Mouse (Mus musculus): Measurements from ENCODE around the gene Oscar. TPM values are rescaled to one million over a fixed set of nuclear protein-coding genes. Genes with fewer than 3 reads are reported as not detected.
"Not testable (repeated sequence)": the region's sequence is repeated elsewhere in the genome, so short reads cannot be mapped to it uniquely, and the experiment has no call there.

Gene Oscar
- polyA plus RNA-seq, 1 experiment from 2014 or later, result not detected

DNA sequence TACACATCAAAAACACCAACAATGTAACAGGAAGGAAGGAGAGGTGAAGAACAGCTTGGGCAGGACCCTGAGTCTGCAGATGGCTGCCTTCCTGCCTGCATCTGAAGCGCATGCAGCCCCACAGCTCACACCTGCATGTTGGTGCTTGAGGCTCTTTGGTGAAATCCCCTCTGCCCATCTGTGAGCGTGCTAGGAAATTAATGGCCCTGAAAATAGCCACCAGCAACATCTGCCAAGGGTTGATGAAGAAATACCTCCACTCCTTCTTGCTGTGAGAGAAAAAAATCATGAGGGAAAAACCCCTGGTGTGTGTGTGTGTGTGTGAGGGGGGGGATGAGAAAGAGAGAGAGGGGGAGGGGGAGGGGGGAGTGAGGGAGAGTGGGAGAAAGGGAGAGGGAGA is 35.9 kb downstream of the Oscar start:
- Histone ChIP-seq H3K9ac (ENCODE audit: low read depth, low read length) (no peak overlapping the region), H3K4me3 (ENCODE audit: low read depth, low read length) (no peak overlapping the region), H3K4me1 (replicated peaks; ENCODE audit: control insufficient read depth, insufficient read depth, low read length) (no peaks in the 10 kb centered on the region), H3K27ac (ENCODE audit: low read depth, low read length) (no peak overlapping the region), H3K4me2 (no peak overlapping the region), H3K27me3 (replicated peaks; ENCODE audit: control insufficient read depth, insufficient read depth, low read length) (no peaks in the 10 kb centered on the region), H3K9me3 (ENCODE audit: control insufficient read depth, low read length) (no peaks in the 10 kb centered on the region), H3K36me3 (ENCODE audit: control insufficient read depth, insufficient read depth, low read length) (no peaks in the 10 kb centered on the region)
- ATAC-seq (replicated peaks; ENCODE audit: low FRiP score) (no peak), DNase-seq (ENCODE audit: low spot score) (no peak)
- WGBS, result 58% methylated on average over 2 of the region's 2 CpGs

DNA sequence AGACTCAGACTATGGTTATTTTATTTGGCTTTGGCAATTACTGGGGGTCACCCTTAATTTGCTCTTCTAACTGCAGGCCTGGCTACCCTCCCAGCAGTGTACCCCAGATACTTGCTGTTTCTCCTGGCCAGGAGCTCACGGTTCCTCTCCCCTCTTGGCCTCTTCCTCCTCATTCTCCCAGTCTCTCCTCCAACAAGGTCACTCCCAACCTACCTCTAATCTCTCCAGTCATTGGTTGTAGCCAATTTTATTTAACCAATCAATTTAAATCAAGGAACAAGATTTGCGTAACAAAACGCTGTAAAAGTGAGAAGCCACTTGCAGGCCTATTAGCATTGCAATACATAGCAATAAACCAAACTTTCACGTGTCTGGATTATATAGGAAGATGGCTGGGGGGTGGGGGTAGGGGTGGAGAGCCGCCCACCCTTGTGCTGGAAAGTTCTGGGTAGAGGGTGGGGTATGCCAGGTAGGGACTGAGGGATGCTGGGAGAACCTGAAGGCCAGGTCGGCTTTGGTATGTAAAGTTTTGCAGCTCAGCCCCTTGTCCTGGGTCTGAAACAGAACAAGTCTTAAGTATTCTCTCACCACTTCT is 36.9 kb downstream of the Oscar start:
- no peaks in the 10 kb centered on the region for H3K27me3 ChIP-seq (replicated peaks; ENCODE audit: control insufficient read depth, insufficient read depth, low read length)
- H3K4me1 ChIP-seq (replicated peaks; ENCODE audit: control insufficient read depth, insufficient read depth, low read length), result no peaks in the 10 kb centered on the region
- H3K27ac ChIP-seq (ENCODE audit: low read depth, low read length), result no peak overlapping the region
- DNase-seq (ENCODE audit: low spot score) (no peak), ATAC-seq (replicated peaks; ENCODE audit: low FRiP score) (no peak)
- H3K9me3 ChIP-seq (ENCODE audit: control insufficient read depth, low read length), result no peaks in the 10 kb centered on the region
- 62% methylated on average over 6 of the region's 6 CpGs for WGBS
- no peak overlapping the region for H3K4me3 ChIP-seq (ENCODE audit: low read depth, low read length)
- no peak overlapping the region for H3K4me2 ChIP-seq
- no peaks in the 10 kb centered on the region for H3K36me3 ChIP-seq (ENCODE audit: control insufficient read depth, insufficient read depth, low read length)
- H3K9ac ChIP-seq (ENCODE audit: low read depth, low read length), result no peak overlapping the region

DNA sequence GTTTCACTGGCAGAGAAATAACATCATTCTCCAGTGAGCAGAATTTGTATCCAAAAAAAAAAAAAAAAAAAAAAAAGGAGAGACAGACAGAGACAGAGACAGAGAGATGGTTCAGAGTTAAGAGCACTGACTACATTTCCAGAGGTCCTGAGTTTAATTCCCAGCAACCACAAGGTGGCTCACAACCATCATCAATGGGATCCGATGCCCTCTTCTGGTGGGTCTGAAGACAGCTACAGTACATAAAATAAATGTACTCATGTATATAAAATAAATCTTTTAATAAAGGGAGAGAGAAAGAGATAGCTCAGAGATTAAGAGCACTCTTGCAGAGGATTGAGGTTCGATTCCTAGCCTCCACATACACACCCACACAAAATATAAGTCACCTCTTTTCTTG is 37.8 kb downstream of the Oscar start:
- Histone ChIP-seq H3K27me3 (replicated peaks; ENCODE audit: control insufficient read depth, insufficient read depth, low read length) (no peaks in the 10 kb centered on the region), H3K9ac (ENCODE audit: low read depth, low read length) (no peak overlapping the region), H3K4me3 (ENCODE audit: low read depth, low read length) (no peak overlapping the region), H3K9me3 (ENCODE audit: control insufficient read depth, low read length) (no peaks in the 10 kb centered on the region), H3K27ac (ENCODE audit: low read depth, low read length) (no peak overlapping the region), H3K4me2 (no peak overlapping the region), H3K36me3 (ENCODE audit: control insufficient read depth, insufficient read depth, low read length) (no peaks in the 10 kb centered on the region), H3K4me1 (replicated peaks; ENCODE audit: control insufficient read depth, insufficient read depth, low read length) (no peaks in the 10 kb centered on the region)
- 63% methylated on average over 2 of the region's 2 CpGs for WGBS
- ATAC-seq (replicated peaks; ENCODE audit: low FRiP score), result no peak
- no peak for DNase-seq (ENCODE audit: low spot score)

DNA sequence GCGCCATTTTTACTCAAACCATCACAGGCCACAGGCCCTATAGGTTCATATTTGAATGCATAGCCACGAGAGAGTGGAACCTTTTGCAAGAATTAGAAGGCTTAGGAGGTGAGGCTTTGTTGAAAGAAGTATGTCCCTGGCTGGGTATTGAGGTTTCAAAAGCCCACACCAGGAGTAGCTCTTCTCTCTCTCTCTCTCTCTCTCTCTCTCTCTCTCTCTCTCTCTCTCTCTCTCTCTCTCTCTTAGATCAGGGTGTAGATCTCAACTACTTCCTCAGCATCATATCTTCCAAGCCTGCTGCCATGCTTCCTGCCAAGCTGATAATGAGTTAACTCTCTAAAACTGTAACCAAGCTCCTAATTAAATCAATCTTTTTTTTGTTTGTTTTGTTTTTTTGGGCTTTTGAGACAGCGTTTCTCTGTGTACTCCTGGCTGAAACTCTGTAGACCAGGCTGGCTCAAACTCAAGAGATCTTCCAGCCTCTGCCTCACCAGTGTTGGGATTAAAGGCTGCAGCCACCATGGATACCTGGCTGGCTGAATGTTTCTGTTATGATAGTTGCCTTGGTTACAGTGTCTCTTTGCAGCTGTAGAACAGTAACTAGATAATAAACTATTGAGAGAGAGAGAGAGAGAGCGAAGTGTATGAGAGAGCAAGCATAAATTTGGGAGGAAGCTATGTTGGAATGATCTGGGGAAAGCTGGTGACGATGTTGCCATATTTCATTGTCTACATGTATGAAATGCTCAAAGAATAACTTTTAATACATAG is 39.4 kb downstream of the Oscar start:
- Histone ChIP-seq H3K27me3 (replicated peaks; ENCODE audit: control insufficient read depth, insufficient read depth, low read length) (no peaks in the 10 kb centered on the region), H3K9me3 (ENCODE audit: control insufficient read depth, low read length) (no peaks in the 10 kb centered on the region), H3K36me3 (ENCODE audit: control insufficient read depth, insufficient read depth, low read length) (no peaks in the 10 kb centered on the region), H3K4me3 (ENCODE audit: low read depth, low read length) (no peak overlapping the region), H3K4me1 (replicated peaks; ENCODE audit: control insufficient read depth, insufficient read depth, low read length) (no peaks in the 10 kb centered on the region), H3K27ac (ENCODE audit: low read depth, low read length) (no peak overlapping the region), H3K4me2 (no peak overlapping the region), H3K9ac (ENCODE audit: low read depth, low read length) (no peak overlapping the region)
- ATAC-seq (replicated peaks; ENCODE audit: low FRiP score) (no peak), DNase-seq (ENCODE audit: low spot score) (no peak)
- WGBS, result 70% methylated on average over 5 of the region's 5 CpGs

DNA sequence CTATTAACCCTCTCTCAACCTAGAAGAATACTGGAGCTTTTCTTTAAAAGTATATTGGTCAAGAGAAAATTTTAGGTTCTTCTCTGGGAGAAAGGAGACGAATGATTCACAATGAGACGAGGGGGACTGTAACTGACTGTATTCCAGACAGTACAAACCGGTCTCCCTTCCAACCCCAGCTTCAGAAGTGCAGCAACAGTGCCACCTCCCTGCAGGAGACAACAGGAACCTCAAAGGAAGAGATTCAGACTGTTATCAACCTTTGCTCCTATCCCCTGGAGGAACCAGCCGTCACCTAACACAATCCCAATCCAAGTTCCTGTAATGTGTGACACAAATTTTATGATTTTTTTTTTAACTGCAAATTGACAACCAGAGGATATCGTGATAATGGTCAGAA is 41.7 kb downstream of the Oscar start:
- Histone ChIP-seq H3K36me3 (ENCODE audit: control insufficient read depth, insufficient read depth, low read length) (no peaks in the 10 kb centered on the region), H3K9me3 (ENCODE audit: control insufficient read depth, low read length) (no peaks in the 10 kb centered on the region), H3K9ac (ENCODE audit: low read depth, low read length) (no peak overlapping the region), H3K4me2 (no peak overlapping the region), H3K4me1 (replicated peaks; ENCODE audit: control insufficient read depth, insufficient read depth, low read length) (no peaks in the 10 kb centered on the region), H3K27ac (ENCODE audit: low read depth, low read length) (no peak overlapping the region), H3K27me3 (replicated peaks; ENCODE audit: control insufficient read depth, insufficient read depth, low read length) (no peaks in the 10 kb centered on the region), H3K4me3 (ENCODE audit: low read depth, low read length) (no peak overlapping the region)
- DNase-seq (ENCODE audit: low spot score) (no peak), ATAC-seq (replicated peaks; ENCODE audit: low FRiP score) (no peak)
- WGBS, result 44% methylated on average over 5 of the region's 5 CpGs

DNA sequence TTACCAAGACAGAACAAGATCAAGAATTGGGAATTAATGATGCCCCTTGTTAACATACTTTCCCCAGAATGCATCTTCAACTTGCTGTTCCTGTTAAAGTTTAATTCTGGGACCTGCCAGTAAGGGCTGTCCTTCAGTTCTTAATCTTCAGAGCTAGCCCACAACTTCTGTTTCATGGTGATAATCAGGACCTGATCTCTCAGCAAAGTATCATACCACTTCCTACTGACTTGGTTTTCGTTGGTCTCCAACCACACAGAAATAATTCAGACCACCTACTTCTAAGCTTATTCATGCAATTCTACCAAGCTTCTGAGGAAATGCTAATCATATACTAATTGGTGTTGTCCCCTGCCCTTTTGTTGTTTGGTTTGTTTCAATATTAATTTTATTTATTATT is 44.1 kb downstream of the Oscar start:
- H3K27me3 ChIP-seq (replicated peaks; ENCODE audit: control insufficient read depth, insufficient read depth, low read length), result no peaks in the 10 kb centered on the region
- no peak for ATAC-seq (replicated peaks; ENCODE audit: low FRiP score)
- 36% methylated on average over 1 of the region's 1 CpGs for WGBS

DNA sequence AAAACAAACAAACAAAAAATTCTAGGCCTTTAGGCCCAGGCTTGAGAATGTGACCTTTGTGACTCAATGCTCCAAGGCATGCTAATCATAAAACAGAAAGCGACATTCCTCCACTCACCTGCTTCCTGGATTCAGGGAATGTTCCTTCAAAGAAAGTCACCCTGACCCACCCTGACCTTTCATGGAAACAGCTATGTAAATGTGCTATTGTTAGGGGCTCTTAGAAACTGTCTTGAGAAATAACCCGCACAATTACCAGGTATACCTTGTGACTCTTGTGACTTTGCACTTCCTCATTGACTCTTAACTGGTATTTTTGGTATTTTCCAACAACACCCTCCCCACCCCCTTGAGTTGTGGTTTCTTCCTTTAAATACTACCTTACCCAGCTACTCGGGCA is 45.4 kb downstream of the Oscar start:
- 83% methylated on average over 3 of the region's 3 CpGs for WGBS
- not testable (repeated sequence) for ATAC-seq (replicated peaks; ENCODE audit: low FRiP score); DNase-seq (ENCODE audit: low spot score); H3K4me3 ChIP-seq (ENCODE audit: low read depth, low read length); H3K9ac ChIP-seq (ENCODE audit: low read depth, low read length); H3K9me3 ChIP-seq (ENCODE audit: control insufficient read depth, low read length); H3K27me3 ChIP-seq (replicated peaks; ENCODE audit: control insufficient read depth, insufficient read depth, low read length); H3K4me2 ChIP-seq; H3K36me3 ChIP-seq (ENCODE audit: control insufficient read depth, insufficient read depth, low read length); H3K4me1 ChIP-seq (replicated peaks; ENCODE audit: control insufficient read depth, insufficient read depth, low read length); H3K27ac ChIP-seq (ENCODE audit: low read depth, low read length)

More for the DNA sequence above, 44.1 kb downstream of the Oscar start:
- Histone ChIP-seq H3K4me2 (no peak overlapping the region), H3K4me1 (replicated peaks; ENCODE audit: control insufficient read depth, insufficient read depth, low read length) (no peaks in the 10 kb centered on the region), H3K27ac (ENCODE audit: low read depth, low read length) (no peak overlapping the region), H3K4me3 (ENCODE audit: low read depth, low read length) (no peak overlapping the region), H3K36me3 (ENCODE audit: control insufficient read depth, insufficient read depth, low read length) (no peaks in the 10 kb centered on the region), H3K9ac (ENCODE audit: low read depth, low read length) (no peak overlapping the region), H3K9me3 (ENCODE audit: control insufficient read depth, low read length) (no peaks in the 10 kb centered on the region)
- DNase-seq (ENCODE audit: low spot score), result no peak

DNA sequence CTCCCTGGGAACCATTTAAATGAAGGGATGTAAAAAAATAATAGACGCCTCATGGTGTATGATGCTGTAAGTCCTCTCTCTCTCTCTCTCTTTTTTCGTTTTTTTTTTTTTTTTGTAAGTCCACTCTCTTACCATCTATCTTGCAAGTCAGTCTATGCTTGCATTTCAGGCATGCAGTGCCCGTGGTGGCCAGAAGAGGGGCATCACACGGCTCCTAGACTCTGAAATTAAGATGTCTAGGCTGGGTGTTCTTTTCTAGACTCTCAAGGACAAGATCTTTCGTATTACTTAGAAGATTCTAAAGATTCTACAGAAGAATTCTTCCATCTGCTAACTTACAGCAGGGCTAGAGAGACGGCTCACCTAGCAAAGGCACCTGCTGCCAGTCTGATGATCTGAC is 46.2 kb downstream of the Oscar start:
- Histone ChIP-seq H3K27ac (ENCODE audit: low read depth, low read length) (no peak overlapping the region), H3K36me3 (ENCODE audit: control insufficient read depth, insufficient read depth, low read length) (no peaks in the 10 kb centered on the region), H3K4me1 (replicated peaks; ENCODE audit: control insufficient read depth, insufficient read depth, low read length) (no peaks in the 10 kb centered on the region), H3K4me2 (no peak overlapping the region), H3K9ac (ENCODE audit: low read depth, low read length) (no peak overlapping the region), H3K27me3 (replicated peaks; ENCODE audit: control insufficient read depth, insufficient read depth, low read length) (no peaks in the 10 kb centered on the region), H3K9me3 (ENCODE audit: control insufficient read depth, low read length) (no peaks in the 10 kb centered on the region), H3K4me3 (ENCODE audit: low read depth, low read length) (no peak overlapping the region)
- ATAC-seq (replicated peaks; ENCODE audit: low FRiP score), result no peak
- DNase-seq (ENCODE audit: low spot score), result no peak
- WGBS, result 63% methylated on average over 6 of the region's 6 CpGs

DNA sequence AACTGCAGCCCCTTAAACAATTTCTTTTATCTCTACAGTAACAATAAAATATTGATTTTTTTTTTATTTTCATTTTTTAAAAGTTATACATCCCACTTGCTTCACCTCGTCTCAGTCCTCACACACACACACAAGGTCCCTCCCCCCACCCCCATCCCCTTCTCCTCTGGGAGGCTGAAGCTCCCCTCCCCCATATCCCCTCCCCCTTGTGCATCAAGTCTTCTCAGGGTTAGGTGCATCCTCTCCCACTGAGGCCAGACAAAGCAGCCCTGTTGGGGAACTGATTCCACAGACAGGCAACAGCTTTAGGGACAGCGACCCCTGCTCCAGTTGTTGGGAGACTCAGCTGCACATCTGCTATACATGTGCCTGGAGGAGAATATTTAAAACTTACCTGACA is 48.6 kb downstream of the Oscar start:
- H3K27ac ChIP-seq (ENCODE audit: low read depth, low read length), result no peak overlapping the region
- no peaks in the 10 kb centered on the region for H3K9me3 ChIP-seq (ENCODE audit: control insufficient read depth, low read length)
- H3K36me3 ChIP-seq (ENCODE audit: control insufficient read depth, insufficient read depth, low read length), result no peaks in the 10 kb centered on the region
- no peaks in the 10 kb centered on the region for H3K27me3 ChIP-seq (replicated peaks; ENCODE audit: control insufficient read depth, insufficient read depth, low read length)
- DNase-seq (ENCODE audit: low spot score), result no peak
- H3K4me2 ChIP-seq, result no peak overlapping the region
- 20% methylated on average over 2 of the region's 2 CpGs for WGBS
- H3K4me1 ChIP-seq (replicated peaks; ENCODE audit: control insufficient read depth, insufficient read depth, low read length), result no peaks in the 10 kb centered on the region
- H3K9ac ChIP-seq (ENCODE audit: low read depth, low read length), result no peak overlapping the region
- no peak for ATAC-seq (replicated peaks; ENCODE audit: low FRiP score)
- no peak overlapping the region for H3K4me3 ChIP-seq (ENCODE audit: low read depth, low read length)
